Mouse (Mus musculus) urinary bladder, adult 18-20 months (tissue): ENCODE results near the gene Uggt2.
"Not testable (repeated sequence)": the region's sequence is repeated elsewhere in the genome, so short reads cannot be mapped to it uniquely, and the experiment has no call there.

Experiments used
- DNase-seq, 2 experiments: peaks; one replicate each; pipeline ENCODE4 v3.0.0; 2022; ENCODE audit warnings: low spot score in 2 of 2, mixed read lengths in 2 of 2

Gene Uggt2

DNA sequence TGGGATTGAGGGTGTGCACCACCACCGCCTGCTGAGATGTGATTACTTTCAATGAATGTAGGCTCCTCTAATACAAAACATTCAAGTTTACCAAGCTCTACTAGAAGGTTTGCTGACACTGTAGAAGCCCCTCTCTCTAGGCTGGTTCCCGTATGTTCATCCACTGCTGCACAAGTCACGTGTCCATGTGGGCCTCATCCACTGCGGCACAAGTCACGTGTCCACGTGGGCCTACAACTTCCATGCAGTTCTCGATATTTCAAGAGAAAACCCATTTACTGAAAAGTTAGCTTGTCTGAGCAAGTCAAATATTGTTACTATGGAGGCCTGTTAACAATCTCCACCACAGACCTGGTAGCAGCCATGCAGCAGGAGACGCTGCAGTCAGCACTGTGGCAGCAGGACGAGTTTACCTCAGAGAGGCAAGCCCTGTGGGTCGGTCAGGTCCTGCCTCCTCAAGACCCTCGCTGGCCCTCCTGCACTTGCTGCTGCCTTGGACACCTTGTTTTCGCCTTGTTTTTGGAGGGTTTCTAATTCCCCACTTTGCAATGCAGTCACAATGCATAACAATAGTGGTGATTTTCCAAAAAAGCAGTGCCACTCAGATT is 62.0 kb downstream of the Uggt2 start:
- DNase-seq: no peak

DNA sequence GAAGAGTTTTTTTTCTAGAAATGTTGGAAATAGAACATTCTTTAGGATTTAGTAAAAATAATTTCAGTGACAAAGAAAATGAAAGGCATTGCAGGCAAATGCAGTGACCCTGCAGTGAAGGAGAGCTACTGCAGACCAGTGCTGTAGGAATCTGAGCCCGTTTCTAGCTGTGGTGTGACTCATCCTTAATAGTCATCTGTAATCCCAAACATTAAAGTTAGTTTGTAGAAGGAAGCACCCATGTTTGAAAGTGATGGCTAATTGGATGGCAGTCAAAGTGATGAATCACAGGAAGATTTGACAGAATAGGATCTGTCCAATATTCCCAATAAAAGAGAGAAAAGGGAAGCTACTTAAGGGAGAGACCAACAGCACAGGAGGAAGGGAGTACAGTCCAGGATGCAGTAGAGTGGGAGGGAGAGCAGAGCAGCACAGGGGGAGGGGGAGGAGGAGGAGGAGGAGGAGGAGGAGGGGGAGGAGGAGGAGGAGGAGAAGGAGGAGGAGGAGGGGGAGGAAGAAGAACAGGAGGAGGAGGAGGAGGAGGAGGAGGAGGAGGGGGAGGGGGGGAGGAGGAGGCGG is 71.5 kb downstream of the Uggt2 start:
- DNase-seq: no peak

DNA sequence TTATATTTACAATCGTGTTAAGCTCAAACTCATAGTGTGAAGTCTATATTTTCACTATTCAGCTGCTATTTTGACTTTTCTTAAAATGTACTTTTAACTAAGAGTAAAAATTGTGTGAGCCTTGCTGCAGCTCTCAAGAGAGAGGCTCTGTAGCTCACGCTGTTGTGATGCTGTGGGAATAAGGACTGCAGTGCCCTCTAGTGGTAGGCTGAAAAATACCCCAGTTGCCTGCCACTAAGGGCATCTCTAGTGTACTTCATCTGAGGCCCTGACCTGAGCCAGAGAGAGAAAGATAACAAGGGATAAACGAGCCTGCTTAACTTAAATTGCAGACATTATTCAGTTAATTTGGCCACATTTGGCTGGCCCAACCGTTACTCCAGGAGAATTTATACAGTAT is 72.1 kb downstream of the Uggt2 start:
- peak; percentile 24 to 28 for DNase-seq

DNA sequence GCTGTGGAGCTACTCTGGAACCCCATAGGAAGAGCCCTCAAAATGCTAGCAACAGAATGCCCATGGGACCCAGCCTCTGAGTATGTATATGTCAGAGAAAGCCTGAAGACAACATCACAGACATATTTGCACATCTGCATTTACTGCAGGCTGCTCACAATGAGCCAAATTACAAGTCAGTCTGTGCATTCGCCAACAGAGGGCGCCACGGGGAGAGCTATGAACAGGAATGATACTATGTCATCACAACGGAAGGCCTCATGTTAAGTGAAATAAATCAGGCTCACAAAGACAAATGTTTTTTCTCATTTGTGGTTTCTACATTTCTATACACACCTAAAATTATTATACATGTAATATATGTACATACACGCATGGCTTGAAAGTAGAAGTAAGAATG is 73.3 kb downstream of the Uggt2 start:
- no peak for DNase-seq

DNA sequence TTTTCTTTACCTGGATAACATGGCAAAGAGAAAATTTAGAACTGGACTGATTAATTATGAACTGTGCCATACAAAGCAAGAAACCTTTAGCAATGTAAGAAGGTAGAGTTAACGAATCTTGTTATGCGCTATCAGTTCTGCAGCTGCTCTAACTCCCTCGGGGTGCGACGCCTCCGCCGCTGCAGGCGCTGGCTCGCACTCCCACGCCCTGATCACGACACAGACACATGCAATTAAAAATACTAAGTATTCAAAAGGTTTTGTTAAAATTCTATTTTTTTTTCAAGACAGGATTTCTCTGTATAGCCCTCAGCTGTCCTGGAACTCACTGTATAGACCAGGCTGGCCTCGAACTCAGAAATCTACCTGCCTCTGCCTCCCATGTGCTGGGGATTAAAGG is 85.7 kb downstream of the Uggt2 start:
- no peak for DNase-seq

DNA sequence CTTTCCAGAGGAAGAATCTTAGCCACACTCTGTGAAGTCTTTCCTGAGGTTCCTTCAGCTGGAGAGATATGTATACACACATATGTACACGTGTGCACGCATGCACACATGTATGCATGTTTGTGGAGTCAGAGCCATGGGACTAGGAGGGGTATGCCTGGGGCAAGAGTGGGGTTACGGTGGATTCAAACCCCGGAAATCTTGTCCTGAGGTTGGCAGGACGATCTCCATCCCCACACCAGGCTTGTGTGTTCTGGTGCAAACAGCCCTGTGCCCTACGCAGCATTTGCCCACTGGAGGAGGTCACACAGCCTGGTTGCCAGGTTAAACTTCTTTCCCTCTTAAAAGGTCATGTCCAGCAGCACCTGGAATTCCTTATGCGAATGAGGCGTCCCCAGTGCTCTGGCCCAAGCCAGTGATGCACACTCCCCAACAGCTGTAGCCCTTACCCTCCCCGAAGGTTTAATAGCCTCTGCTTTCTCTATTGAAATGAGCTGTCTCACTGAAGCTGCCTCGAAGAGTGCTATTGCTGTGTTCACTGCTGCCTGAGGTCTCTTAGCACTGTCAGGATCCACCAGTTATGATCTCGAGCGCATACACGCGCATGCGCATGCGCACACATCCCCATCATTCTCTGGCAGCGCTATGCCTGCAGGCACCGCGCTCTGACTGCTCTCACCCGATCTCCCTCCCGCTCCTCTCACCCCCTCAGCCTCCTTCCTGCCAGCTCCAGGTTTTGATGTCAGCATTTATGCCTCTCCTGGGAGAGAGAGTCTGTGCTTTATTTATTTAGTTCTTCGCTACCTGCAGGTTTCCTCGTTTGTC is 86.4 kb downstream of the Uggt2 start:
- no peak for DNase-seq

DNA sequence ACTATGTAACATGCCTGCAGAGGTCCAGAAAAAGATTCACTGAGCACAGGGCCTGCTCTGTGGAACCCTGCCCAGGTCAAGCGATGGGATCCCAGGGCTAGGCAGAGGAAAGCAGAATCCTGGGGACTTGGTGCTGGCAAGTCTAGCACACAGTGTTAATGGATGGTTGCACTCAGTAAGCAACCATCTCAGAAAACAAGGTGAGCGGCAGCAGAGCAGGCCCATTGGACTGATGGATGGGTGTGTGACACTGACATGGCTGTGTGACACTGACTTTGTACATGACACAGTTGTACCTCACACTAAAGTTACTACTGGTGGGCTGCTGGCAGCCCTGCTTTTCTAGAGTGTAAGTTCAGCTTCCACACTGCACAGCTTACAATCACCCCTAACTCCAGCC is 89.7 kb downstream of the Uggt2 start:
- DNase-seq: no peak

DNA sequence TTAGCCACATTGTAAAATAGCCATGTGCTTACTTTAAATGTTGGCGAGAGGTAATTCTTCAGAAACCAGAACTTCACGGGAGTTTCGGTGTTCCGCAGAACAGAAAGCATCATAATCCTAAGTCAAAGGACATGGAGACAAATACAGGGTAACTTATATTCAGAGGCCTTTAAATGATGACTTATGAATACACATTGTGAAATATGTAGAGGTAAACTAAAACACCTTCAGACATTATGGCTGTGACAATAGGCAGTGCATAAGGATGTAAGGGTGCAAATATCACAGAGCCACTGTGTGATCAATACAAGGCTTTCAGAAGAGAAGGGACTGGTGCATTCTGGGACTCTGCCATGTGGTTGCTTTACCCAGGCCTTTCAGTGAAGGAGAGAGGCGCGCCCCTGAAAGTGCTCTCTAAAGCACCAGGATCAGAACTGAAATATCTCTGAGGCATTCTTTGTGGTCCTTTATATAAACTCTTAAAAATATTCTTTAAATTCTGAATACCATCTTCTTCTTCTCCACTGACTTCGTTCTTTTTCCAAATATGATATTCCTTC is 91.1 kb downstream of the Uggt2 start:
- DNase-seq: no peak

DNA sequence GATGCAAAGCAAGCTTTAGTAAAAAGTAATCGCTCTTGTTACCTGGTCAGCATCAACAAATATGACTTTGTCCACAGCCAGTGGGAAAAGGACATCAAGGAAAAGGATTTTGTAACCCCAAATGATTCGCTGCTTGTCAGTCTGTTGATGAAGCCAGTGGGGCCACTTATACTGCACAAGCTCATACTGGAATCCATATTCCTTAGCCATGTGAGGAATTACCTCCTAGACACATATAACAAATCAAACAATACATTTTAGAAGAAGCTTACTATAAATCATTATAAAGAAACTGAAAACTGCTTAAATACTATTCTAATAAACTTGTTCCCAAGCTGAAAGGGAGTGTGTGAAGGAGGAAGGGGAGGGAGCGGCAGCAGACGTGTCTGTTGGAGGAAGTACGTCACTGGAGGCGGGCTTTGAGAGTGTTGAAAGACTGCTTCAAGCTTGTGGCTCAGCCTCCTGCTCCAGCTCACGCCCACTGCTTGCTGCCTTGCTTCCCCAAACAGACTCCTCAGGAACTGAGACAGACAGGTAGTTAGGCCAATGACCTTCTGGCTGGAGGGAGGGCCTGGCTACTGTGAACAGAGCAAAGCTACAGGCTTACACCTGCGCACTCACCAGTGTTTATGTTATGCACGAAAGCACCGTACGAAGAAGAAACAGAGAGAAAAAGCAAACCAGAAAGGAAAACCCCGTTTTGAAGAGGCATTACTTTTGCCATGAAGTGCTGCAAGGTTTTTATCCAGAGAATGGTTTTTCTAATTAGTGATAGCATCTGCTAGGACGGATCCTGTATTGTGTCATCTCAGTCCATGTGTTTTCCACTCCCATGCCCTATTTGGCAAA is 91.9 kb downstream of the Uggt2 start:
- DNase-seq: peak; percentile 86 to 98

DNA sequence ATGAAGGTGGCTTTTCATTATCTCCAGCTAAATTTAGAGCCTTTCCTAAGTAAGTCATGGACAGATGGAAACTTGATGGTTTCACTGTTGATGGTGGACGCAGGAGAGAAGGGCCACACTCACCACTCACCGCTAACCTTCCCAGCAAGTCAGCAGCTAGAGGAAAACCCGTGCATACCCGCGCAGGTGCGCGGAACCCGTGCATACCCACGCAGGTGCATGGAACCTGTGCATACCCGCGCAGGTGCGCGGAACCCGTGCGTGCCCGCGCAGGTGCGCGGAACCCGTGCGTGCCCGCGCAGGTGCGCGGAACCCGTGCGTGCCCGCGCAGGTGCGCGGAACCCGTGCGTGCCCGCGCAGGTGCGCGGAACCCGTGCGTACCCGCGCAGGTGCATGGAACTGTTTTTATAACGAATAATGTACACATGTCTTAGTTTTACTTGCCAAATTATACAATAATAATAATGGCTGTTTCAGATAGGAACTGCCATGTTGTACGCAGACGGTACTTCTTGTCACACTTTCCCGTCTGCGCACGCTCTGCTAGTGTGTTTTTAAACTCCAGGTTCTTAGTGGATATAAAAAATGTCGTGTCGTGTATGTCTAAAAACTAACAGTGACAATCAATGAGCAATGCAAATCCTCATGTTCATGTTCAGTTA is 92.7 kb downstream of the Uggt2 start:
- no peak for DNase-seq

DNA sequence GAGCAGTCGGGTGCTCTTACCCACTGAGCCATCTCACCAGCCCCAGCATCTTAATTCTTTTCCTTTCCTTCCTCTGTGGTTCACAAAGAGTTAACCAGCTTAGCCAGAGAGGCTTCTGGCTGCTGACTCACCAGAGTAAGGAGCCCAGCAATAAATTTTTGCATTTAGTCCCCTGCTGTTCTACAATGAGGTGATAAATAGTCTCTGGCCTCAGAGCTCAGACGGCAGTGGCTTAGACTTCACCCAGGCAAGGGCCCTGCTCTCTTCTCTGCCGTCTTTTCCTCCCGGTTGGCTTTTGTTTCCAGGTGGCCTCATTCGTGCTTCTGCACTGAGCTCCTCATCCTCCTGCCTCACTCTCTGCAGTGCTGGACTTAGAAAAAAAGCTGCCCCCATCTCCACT is 93.4 kb downstream of the Uggt2 start:
- DNase-seq: no peak

DNA sequence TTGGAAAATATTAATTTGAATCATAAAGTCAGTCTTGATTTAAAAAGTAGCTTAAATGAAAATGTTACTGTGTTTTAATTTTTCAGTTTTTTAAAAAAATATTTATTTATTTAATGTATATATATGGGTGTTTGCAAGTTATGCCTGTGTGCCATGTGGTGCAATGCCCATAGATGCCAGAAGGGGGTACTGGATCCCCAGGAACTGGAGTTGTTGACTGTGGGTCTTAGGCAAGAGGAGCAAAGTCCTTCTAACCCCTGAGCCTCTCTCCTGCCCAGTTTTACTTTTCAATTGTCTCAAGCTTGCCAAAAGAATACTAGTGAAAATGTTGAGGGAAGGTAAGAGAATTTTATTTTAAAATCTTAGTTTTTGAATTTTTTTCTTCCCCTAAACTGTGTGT is 95.9 kb downstream of the Uggt2 start:
- DNase-seq: no peak

DNA sequence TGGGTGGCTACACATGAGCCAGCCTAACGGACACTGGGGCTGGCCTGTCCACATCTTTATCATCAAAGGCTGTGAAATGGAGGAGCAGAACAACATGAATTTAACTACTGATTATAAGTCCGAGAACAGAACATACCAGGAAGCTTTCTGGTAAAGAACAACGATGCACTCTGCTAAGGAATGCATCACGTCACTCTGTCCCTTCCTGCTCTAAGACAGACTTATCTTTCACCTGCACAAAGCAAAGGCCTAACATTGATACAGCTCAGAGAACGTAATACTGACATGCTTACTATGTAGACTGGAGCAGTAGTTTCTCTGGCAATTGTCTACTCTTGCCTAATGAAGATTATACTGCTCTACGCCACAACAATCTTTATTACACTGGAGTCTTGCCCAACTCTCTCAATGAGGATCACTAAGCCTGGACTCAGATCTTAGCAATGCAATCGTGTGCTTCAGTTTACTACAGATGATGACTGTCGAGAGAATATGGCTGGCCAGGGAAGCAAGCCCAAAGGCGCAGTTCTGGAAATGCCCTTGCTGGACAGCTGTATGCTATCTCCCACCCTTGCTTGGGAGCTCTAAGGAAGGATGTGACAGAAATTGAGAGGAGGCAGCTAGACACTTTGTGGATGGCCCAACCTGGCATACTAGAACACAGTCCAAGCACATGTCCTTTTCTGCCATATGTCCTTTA is 103.9 kb downstream of the Uggt2 start:
- no peak for DNase-seq

DNA sequence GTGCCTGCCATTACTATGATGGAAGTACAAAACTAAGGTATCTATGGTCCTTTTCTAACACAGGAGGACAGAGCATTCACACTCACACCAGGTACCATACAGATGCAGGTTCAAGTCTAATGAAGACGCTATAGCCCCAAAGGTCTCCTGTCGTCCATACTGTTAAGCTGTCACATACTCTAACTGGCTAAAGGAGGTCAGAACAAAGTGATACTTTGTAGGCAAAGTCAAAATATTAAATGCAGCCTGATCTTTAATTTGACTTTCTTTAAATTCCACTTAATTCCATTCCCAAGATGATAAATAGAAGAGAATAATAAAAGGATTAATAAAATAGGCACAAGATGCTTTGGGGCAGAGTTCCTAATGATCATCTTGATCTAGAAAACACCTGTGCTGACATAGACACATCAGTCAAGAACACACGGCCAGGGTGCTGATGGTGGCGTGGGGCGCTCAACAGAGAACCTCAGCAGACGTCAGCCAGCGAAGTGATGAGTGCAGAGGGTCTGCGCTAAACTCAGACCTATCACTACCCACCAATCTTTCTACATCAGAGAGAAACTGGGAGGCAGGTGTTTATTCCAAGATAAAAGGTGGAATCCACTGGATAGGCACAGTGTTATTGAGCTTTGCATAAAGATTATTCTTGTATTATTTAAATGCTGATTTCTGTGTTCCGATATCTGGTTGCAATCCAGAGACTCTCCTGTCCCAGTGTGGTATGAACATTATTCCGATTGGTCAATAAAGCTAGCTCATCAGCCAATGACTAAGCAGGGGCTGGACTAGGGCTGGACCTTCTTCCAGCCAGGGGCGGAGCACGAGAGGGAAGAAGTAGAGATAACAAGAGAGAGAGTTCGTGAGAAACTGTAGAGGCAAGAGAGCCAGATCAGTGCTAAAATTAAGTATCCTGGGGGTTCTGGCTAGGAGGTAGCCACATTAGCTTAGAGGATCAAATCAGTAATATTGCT is 111.4 kb downstream of the Uggt2 start:
- DNase-seq: no peak

DNA sequence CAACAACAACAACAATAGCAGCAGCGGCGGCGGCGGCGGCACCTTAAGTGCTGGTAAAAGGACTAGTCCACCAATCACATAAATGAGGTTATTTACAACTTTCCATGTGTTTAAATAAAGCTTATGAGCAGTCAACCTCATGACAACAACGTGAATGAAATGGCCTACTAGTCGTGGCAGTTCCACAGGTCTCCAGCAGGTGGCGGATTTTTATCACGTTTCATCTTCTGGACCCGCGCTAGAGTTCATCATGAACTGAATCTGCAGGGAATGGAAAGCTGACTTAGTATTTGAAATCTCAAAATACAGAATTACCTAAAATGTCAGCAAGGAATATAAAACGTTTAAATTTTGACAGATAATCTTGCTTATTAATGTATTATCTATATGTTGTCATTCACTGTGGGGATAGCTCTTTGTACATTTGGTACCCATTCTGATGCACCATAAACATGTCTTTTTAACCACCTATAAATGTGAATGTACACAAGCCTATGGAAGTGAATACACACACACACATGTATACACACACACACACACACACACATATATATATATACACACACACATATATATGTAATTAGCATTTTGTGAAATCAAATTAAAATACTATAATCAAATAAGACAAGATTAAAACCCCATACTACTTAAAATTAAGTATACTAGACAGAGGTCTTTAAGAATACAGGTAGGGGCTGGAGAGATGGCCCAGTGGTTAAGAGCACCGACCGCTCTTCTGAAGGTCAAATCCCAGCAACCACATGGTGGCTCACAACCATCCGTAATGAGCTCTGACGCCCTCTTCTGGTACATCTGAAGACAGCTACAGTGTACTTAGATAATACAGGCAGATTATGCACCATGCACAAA is 112.3 kb downstream of the Uggt2 start:
- peak; percentile 27 to 54 for DNase-seq

DNA sequence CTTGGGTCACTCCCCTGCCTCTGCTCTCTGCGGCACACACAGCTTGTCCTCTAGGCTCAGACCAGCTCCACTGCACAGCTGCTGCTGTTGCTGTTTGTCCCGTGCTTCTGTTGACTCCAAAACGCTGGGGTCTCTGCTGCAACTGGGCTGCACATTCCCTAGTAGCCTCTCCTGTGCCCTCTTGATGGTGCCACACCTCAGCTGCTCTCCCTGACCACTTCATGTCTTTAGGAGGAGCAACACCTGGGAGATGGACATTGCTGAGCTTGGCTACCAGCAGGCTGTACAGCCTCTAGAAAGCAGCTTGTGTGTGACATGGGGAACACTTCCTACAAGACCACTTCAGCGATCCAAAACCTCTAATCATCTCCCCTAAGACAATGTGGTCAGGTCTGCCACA is 115.1 kb downstream of the Uggt2 start:
- no peak for DNase-seq

DNA sequence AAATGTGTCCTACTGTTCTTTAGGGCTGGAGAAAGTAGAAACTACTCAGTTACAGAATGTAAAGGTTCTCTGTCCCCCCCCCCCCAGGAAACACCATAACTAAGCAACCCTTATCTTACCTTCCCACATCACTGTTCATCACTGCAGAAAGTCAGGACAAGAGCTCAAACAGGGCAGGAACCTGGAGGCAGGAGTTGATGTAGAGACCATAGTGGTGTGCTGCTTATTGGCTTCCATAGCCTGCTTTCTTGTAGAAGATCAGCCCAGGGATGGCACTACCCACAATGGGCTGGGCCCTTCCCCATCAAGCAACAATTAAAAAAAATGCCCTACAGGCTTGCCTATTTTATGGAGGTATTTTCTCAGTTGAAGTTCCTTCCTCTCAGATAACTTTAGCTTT is 115.8 kb downstream of the Uggt2 start:
- no peak for DNase-seq

DNA sequence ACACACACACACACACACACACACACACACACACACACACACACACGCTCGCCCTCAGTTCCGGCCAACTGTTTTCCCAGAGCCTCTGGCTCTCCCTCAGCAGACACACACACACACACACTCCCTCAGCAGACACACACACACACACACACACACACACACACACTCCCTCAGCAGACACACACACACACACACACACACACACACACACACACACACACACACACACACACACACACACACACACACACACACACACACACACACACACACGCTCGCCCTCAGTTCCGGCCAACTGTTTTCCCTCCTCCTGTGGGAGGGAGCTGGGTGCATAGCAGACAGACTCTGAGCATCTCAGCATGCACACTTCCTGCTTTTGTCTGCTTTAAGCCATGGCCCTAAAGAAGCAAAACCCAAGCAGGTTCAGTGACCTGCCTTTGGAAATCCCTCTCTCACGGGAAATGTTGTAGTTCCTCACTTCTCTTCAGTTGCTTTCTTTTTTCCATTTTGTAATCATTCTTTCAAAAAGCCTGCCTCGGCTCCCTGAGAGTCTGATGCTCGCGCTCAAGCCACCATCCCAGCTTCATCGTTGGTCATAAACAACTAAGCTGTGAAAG is 116.7 kb downstream of the Uggt2 start:
- DNase-seq: not testable (repeated sequence)
